Mouse (Mus musculus) G1E (cell line): ENCODE results near the gene Maco1. TPM values are rescaled to one million over a fixed set of nuclear protein-coding genes. Genes with fewer than 3 reads are reported as not detected.
A peak's percentile ranks its signal among the peaks of the same experiment; 100 is the strongest.

Experiments used
- ATAC-seq: 2 replicates; pipeline ENCODE4 v1.8.0; 2016; ENCODE audit warnings: mild to moderate bottlenecking; ENCODE audit not compliant: insufficient number of reproducible peaks, poor library complexity, low FRiP score, severe bottlenecking; ENCODE audit errors: extremely low read depth
- DNase-seq: peaks from one replicate; pipeline ENCODE4 v3.0.0; 2012; ENCODE audit warnings: low spot score
- H3K27me3 ChIP-seq: 2 replicates; pipeline ENCODE4 v1.6.1; 2012; ENCODE audit warnings: mild to moderate bottlenecking, low read length, inconsistent platforms; ENCODE audit not compliant: insufficient read depth
- H3K36me3 ChIP-seq: replicated peaks from 2 replicates; pipeline ENCODE3; 2012; ENCODE audit warnings: mild to moderate bottlenecking, inconsistent platforms
- H3K4me1 ChIP-seq: 2 replicates; pipeline ENCODE4 v1.6.1; 2012; ENCODE audit warnings: low read depth, low read length, inconsistent platforms, mixed read lengths; ENCODE audit not compliant: insufficient read depth
- H3K4me3 ChIP-seq: 2 replicates; pipeline ENCODE4 v1.5.1; 2012; ENCODE audit warnings: low read depth, mild to moderate bottlenecking, inconsistent platforms, low read length, moderate library complexity, mixed read lengths
- H3K9me3 ChIP-seq: replicated peaks from 2 replicates; pipeline ENCODE4 v1.6.1; 2012; ENCODE audit warnings: inconsistent platforms
- CTCF ChIP-seq: IDR thresholded peaks from 2 replicates; pipeline ENCODE4 v1.5.1; 2012; ENCODE audit warnings: low read depth, low read length, inconsistent platforms, mixed read lengths
- GATA1 ChIP-seq: IDR thresholded peaks from 2 replicates; pipeline ENCODE4 v1.6.1; 2012; ENCODE audit warnings: borderline replicate concordance, low read length, inconsistent platforms, mixed read lengths
- GATA2 ChIP-seq: IDR thresholded peaks from 2 replicates; pipeline ENCODE4 v1.6.1; 2012; ENCODE audit warnings: low read depth, low read length, inconsistent platforms, borderline replicate concordance
- POLR2AphosphoS5 ChIP-seq: IDR thresholded peaks from 2 replicates; pipeline ENCODE4 v1.6.1; 2012; ENCODE audit warnings: low read depth, low read length, inconsistent platforms; ENCODE audit not compliant: insufficient replicate concordance
- TAL1 ChIP-seq: conservative IDR thresholded peaks from 2 replicates; pipeline ENCODE4 v1.6.1; 2012; ENCODE audit warnings: low read depth, low read length, inconsistent platforms, mixed read lengths
- polyA plus RNA-seq: library from polyadenylated mRNA; stranded (reverse); fragments of >175 nt; gene quantifications from 2 replicates; pipeline ENCODE4 v1.2.3, GENCODE M21; 2012
- total RNA-seq, 2 experiments: library from RNA; stranded (forward) in 1 of 2; stranded (reverse) in 1 of 2; fragments of 200-1000 nt in 1 of 2; fragments of >200 nt in 1 of 2; fragmentation: Nextera tagmentation in 1 of 2; gene quantifications; 2 replicates each; pipeline ENCODE4 v1.2.3; 2014 to 2017

Maco1 gene
- total and polyA plus RNA-seq, 3 experiments: 11.3 to 74.9 (median 49.3) TPM

GRCm38 (mm10) chr4:134793213-134793956 is 59.8 kb downstream of the Maco1 start:
- Histone ChIP-seq H3K4me3 (no peak overlapping the region), H3K36me3 (no peaks in the 10 kb centered on the region), H3K9me3 (no peaks in the 10 kb centered on the region), H3K4me1 (peaks cover 34% of the 10 kb centered on the region), H3K27me3 (peaks cover 26% of the 10 kb centered on the region)
- peak; percentile 61 for TF ChIP-seq CTCF
- no peak for TF ChIP-seq GATA1
- TF ChIP-seq TAL1: no peak
- no peak for TF ChIP-seq POLR2AphosphoS5
- no peak for TF ChIP-seq GATA2
- ATAC-seq (no peak), DNase-seq (no peak)

- H3K36me3 ChIP-seq: no peaks in the 10 kb centered on the region
- no peak overlapping the region for H3K4me3 ChIP-seq
- ATAC-seq (no peak), DNase-seq (no peak)
- H3K4me1 ChIP-seq: peaks cover 32% of the 10 kb centered on the region
- peaks cover 23% of the 10 kb centered on the region for H3K27me3 ChIP-seq
- no peaks in the 10 kb centered on the region for H3K9me3 ChIP-seq
- no peak for TF ChIP-seq POLR2AphosphoS5
- no peak for TF ChIP-seq TAL1
- TF ChIP-seq GATA2: no peak
- no peak for TF ChIP-seq CTCF
These were observed 61.4 kb downstream of the Maco1 start for GRCm38 (mm10) chr4:134791731-134792130.

DNA sequence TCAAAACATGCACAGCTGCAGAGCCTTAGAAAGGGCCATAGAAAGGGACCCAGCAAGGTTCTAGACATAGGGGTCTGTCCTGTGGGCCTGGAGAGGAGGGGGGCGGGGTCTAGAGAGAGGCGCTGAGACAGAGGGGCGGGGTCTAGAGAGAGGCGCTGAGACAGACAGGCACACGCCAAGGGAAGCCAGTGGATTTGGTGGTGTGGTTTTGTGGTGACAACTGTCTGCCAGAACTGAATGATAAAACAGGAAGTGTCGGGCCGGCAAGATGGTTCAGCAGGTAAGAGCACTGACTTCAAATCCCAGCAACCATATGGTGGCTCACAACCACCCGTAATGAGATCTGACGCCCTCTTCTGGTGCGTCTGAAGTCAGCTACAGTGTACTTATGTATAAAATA is 66.2 kb downstream of the Maco1 start:
- peak; percentile 24; the same call in 1 of the 2 replicates for TF ChIP-seq TAL1
- no peak for TF ChIP-seq GATA1
- ATAC-seq: 0 out of 2 replicates have a peak, but pooled peaks have one; percentile 40
- H3K4me1 ChIP-seq: peaks cover 31% of the 10 kb centered on the region
- H3K36me3 ChIP-seq: no peaks in the 10 kb centered on the region
- peaks cover 16% of the 10 kb centered on the region for H3K27me3 ChIP-seq
- H3K4me3 ChIP-seq: no peak overlapping the region
- DNase-seq: no peak
- H3K9me3 ChIP-seq: no peaks in the 10 kb centered on the region

DNA sequence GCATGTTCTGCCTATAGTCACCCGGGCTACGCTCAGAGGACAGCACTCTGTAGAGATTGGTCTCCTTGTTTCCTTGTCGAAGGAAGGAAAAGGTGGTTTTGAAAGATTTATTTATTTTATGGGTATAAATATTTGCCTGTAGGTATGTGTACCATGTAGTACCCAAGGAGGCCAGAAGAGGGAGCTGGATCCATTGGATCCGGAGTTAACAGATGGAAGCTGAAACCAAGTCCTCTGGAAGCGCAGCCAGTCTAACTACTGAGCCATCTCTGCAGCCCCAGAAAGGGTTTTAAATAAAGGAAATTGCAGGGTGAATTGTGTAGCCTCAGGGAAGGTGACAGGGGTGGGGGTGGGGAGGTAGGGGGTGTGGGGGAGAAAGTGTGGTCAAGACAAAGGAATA is 68.4 kb downstream of the Maco1 start:
- no peak overlapping the region for H3K4me3 ChIP-seq
- no peaks in the 10 kb centered on the region for H3K9me3 ChIP-seq
- H3K27me3 ChIP-seq: no peaks in the 10 kb centered on the region; the same call in 1 of the 2 replicates
- no peak for DNase-seq
- H3K36me3 ChIP-seq: no peaks in the 10 kb centered on the region
- no peak for ATAC-seq
- TF ChIP-seq TAL1 (no peak), CTCF (peak; percentile 48; the same call in 1 of the 2 replicates)
- peaks cover 37% of the 10 kb centered on the region for H3K4me1 ChIP-seq

DNA sequence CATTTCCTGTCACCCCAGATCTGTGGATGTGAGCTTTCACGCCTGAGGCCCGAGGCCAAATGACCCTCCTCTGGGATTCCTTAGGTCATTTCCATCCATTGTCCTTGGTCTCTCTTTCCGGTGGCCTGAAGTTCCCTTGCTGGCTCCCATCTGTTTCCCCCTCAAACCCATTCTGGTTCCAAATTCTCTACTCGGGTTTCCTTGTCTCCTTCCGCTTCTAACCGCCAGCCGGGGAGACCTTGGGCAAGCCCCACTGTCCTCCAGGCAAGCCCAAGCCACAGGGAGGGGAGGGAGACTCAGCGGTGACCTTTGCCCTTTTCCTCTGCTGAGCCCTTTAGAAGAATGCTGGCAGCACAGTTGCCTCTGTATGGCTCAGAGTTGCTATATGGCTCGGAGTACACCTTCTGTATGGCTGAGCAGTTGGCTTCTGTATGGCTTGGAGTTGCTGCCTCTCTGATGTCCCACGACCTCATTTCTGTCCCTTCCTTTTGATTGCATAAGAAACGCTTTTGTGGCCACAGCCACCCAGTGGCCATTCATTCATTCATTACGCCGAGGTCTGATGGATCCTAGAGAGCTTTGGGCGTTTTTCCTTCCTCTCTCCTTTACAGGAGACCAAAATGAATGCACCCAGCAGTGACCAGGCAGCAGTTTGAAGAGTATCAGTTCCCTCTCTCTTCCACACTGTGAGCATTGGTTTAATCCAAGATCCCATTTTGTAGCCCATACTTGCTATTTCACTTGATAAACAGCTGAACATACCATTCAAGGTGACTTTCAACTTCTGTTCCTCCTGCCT is 73.8 kb downstream of the Maco1 start:
- Histone ChIP-seq H3K4me3 (no peak overlapping the region), H3K27me3 (no peaks in the 10 kb centered on the region), H3K9me3 (no peaks in the 10 kb centered on the region), H3K4me1 (peaks cover 44% of the 10 kb centered on the region), H3K36me3 (no peaks in the 10 kb centered on the region)
- ATAC-seq: no peak
- DNase-seq: no peak
- no peak for TF ChIP-seq CTCF
- no peak for TF ChIP-seq POLR2AphosphoS5
- no peak for TF ChIP-seq TAL1
- TF ChIP-seq GATA1: no peak
- TF ChIP-seq GATA2: no peak

DNA sequence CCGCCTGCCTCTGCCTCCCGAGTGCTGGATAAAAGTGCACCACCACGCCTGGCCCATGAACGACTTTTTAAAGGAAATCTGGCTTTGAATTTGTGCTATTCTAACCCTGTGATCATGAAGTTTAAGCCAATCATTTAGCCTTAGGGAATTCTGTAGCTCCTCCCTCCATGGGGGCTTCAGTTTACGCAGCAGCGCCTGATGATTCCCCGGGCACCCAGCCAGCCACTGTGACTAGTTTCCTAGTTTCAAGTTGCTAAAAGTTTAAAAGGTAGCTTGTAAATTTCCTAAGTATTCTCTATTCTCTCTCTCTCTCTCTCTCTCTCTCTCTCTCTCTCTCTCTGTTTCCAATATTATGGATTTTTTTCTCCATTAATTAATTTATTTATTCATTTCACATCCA is 76.9 kb downstream of the Maco1 start:
- no peak for DNase-seq
- Histone ChIP-seq H3K4me1 (peaks cover 65% of the 10 kb centered on the region), H3K27me3 (no peaks in the 10 kb centered on the region), H3K9me3 (no peaks in the 10 kb centered on the region), H3K4me3 (no peak overlapping the region), H3K36me3 (no peaks in the 10 kb centered on the region)
- no peak for ATAC-seq
- TF ChIP-seq TAL1 (no peak), POLR2AphosphoS5 (no peak), GATA1 (no peak), CTCF (no peak), GATA2 (no peak)
